Mouse (Mus musculus) lung, postnatal 0 days (tissue): ENCODE data around the gene Mest.

Source experiments
- CTCF ChIP-seq: IDR thresholded peaks from 2 replicates; pipeline ENCODE4 v1.5.1; 2016; ENCODE audit warnings: antibody characterized with exemption, mild to moderate bottlenecking
- EP300 ChIP-seq: IDR thresholded peaks from 2 replicates; pipeline ENCODE4 v1.6.1; 2016; ENCODE audit warnings: antibody characterized with exemption, mild to moderate bottlenecking, control low read depth

- TF ChIP-seq CTCF (no peak), EP300 (no peak)
These were observed 9.9 kb upstream of the Mest start for GRCm38 (mm10) chr6:30713455-30713854.
